Mouse (Mus musculus) C2C12 (cell line): ENCODE data around the gene Slco2b1. TPM values are rescaled to one million over a fixed set of nuclear protein-coding genes. Genes with fewer than 3 reads are reported as not detected.
"Not testable (repeated sequence)": the region's sequence is repeated elsewhere in the genome, so short reads cannot be mapped to it uniquely, and the experiment has no call there.

Source experiments
- H3K27me3 ChIP-seq: one replicate; pipeline ENCODE4 v1.6.1; 2011; ENCODE audit not compliant: control insufficient read depth, insufficient read depth, insufficient read length
- H3K36me3 ChIP-seq: one replicate; pipeline ENCODE4 v1.6.1; 2011; ENCODE audit not compliant: control insufficient read depth, insufficient read depth
- H3K4me3 ChIP-seq: one replicate; pipeline ENCODE4 v1.5.1; 2011; ENCODE audit warnings: mild to moderate bottlenecking, control low read depth; ENCODE audit not compliant: poor library complexity, insufficient read depth, severe bottlenecking
- H3K79me2 ChIP-seq: one replicate; pipeline ENCODE4 v1.6.1; 2011; ENCODE audit not compliant: control insufficient read depth, insufficient read depth
- H3K79me3 ChIP-seq: one replicate; pipeline ENCODE4 v1.6.1; 2011; ENCODE audit warnings: low read depth, control low read depth
- H3ac ChIP-seq: one replicate; pipeline ENCODE3; 2011; ENCODE audit warnings: low read depth; ENCODE audit not compliant: control insufficient read depth, insufficient read length
- CEBPB ChIP-seq: IDR thresholded peaks from one replicate; pipeline ENCODE4 v1.6.1; 2011; ENCODE audit warnings: low read depth, mild to moderate bottlenecking, control low read depth, moderate library complexity
- CTCF ChIP-seq: IDR thresholded peaks from one replicate; pipeline ENCODE4 v1.5.1; 2011; ENCODE audit not compliant: control insufficient read depth, insufficient read depth, insufficient read length
- FOSL1 ChIP-seq: IDR thresholded peaks from one replicate; pipeline ENCODE4 v1.8.0; 2011; ENCODE audit warnings: mild to moderate bottlenecking, low read length; ENCODE audit not compliant: poor library complexity, insufficient read depth, severe bottlenecking
- MAX ChIP-seq: IDR thresholded peaks from one replicate; pipeline ENCODE4 v1.6.1; 2011; ENCODE audit warnings: mild to moderate bottlenecking, control low read depth
- MYOD1 ChIP-seq: IDR thresholded peaks from one replicate; pipeline ENCODE4 v1.6.1; 2011; ENCODE audit warnings: low read depth; ENCODE audit not compliant: control insufficient read depth, insufficient read length
- MYOG ChIP-seq: IDR thresholded peaks from one replicate; pipeline ENCODE4 v1.6.1; 2011; ENCODE audit not compliant: control insufficient read depth, insufficient read length; ENCODE audit errors: extremely low read depth
- USF1 ChIP-seq: IDR thresholded peaks from one replicate; pipeline ENCODE4 v1.6.1; 2011; ENCODE audit warnings: low read depth, mild to moderate bottlenecking, control low read depth, moderate library complexity
- polyA plus RNA-seq: library from polyadenylated mRNA; unstranded; fragments of >200 nt; fragmentation: generic; extraction: Trizol; gene quantifications from one replicate; pipeline ENCODE4 v1.2.1, GENCODE M21; 2012; ENCODE audit warnings: missing spikeins

Gene Slco2b1
- polyA plus RNA-seq, 1 experiment: not detected

GRCm38 (mm10) chr7:99699709-99700151 is 11.4 kb downstream of the Slco2b1 start:
- no peaks in the 10 kb centered on the region for H3K79me3 ChIP-seq
- TF ChIP-seq MAX (no peak), FOSL1 (no peak), MYOG (no peak), CTCF (no peak), CEBPB (no peak), MYOD1 (no peak), USF1 (no peak)
- no peak overlapping the region for H3K4me3 ChIP-seq
- no peaks in the 10 kb centered on the region for H3K36me3 ChIP-seq
- no peaks in the 10 kb centered on the region for H3K79me2 ChIP-seq
- peaks cover 19% of the 10 kb centered on the region for H3K27me3 ChIP-seq
- H3ac ChIP-seq: no peak overlapping the region

GRCm38 (mm10) chr7:99699106-99699505 is 12.0 kb downstream of the Slco2b1 start:
- TF ChIP-seq MAX: no peak
- TF ChIP-seq FOSL1: no peak
- no peak for TF ChIP-seq CEBPB
- TF ChIP-seq MYOD1: no peak
- no peak for TF ChIP-seq USF1
- TF ChIP-seq CTCF: no peak
- no peak for TF ChIP-seq MYOG
- Histone ChIP-seq H3K27me3 (peaks cover 21% of the 10 kb centered on the region), H3K79me2 (no peaks in the 10 kb centered on the region), H3ac (no peak overlapping the region), H3K4me3 (no peak overlapping the region), H3K36me3 (no peaks in the 10 kb centered on the region), H3K79me3 (no peaks in the 10 kb centered on the region)

- Histone ChIP-seq H3K27me3 (peaks cover 23% of the 10 kb centered on the region), H3ac (no peak overlapping the region), H3K4me3 (no peak overlapping the region), H3K36me3 (no peaks in the 10 kb centered on the region), H3K79me3 (no peaks in the 10 kb centered on the region), H3K79me2 (no peaks in the 10 kb centered on the region)
- no peak for TF ChIP-seq MYOD1
- no peak for TF ChIP-seq MAX
- no peak for TF ChIP-seq FOSL1
- TF ChIP-seq USF1: no peak
- TF ChIP-seq MYOG: no peak
- TF ChIP-seq CTCF: no peak
- no peak for TF ChIP-seq CEBPB
These were observed 12.6 kb downstream of the Slco2b1 start for GRCm38 (mm10) chr7:99698576-99698975.

- Histone ChIP-seq H3K36me3 (no peaks in the 10 kb centered on the region), H3K27me3 (peaks cover 20% of the 10 kb centered on the region), H3K79me3 (no peaks in the 10 kb centered on the region), H3K79me2 (no peaks in the 10 kb centered on the region), H3K4me3 (no peak overlapping the region), H3ac (no peak overlapping the region)
- no peak for TF ChIP-seq MAX
- TF ChIP-seq MYOG: no peak
- no peak for TF ChIP-seq USF1
- no peak for TF ChIP-seq CTCF
- TF ChIP-seq CEBPB: no peak
- TF ChIP-seq MYOD1: no peak
These were observed 15.6 kb downstream of the Slco2b1 start for GRCm38 (mm10) chr7:99695471-99696057.

- not testable (repeated sequence) for H3K79me3 ChIP-seq, H3K4me3 ChIP-seq, H3ac ChIP-seq, H3K79me2 ChIP-seq, H3K36me3 ChIP-seq
- H3K27me3 ChIP-seq: peaks cover 30% of the 10 kb centered on the region
These were observed 16.7 kb downstream of the Slco2b1 start for GRCm38 (mm10) chr7:99694424-99694823.

GRCm38 (mm10) chr7:99693976-99694375 is 17.2 kb downstream of the Slco2b1 start:
- no peaks in the 10 kb centered on the region for H3K36me3 ChIP-seq
- H3ac ChIP-seq: no peak overlapping the region
- no peak for TF ChIP-seq USF1
- TF ChIP-seq FOSL1: no peak
- TF ChIP-seq MYOD1: no peak
- no peak for TF ChIP-seq CEBPB
- no peak for TF ChIP-seq MYOG
- no peak for TF ChIP-seq MAX
- TF ChIP-seq CTCF: no peak
- no peaks in the 10 kb centered on the region for H3K79me3 ChIP-seq
- no peaks in the 10 kb centered on the region for H3K79me2 ChIP-seq
- H3K4me3 ChIP-seq: no peak overlapping the region
- H3K27me3 ChIP-seq: peaks cover 33% of the 10 kb centered on the region
